8 mouse cellular contexts compared by ENCODE assay signal in the genomic region with DNA sequence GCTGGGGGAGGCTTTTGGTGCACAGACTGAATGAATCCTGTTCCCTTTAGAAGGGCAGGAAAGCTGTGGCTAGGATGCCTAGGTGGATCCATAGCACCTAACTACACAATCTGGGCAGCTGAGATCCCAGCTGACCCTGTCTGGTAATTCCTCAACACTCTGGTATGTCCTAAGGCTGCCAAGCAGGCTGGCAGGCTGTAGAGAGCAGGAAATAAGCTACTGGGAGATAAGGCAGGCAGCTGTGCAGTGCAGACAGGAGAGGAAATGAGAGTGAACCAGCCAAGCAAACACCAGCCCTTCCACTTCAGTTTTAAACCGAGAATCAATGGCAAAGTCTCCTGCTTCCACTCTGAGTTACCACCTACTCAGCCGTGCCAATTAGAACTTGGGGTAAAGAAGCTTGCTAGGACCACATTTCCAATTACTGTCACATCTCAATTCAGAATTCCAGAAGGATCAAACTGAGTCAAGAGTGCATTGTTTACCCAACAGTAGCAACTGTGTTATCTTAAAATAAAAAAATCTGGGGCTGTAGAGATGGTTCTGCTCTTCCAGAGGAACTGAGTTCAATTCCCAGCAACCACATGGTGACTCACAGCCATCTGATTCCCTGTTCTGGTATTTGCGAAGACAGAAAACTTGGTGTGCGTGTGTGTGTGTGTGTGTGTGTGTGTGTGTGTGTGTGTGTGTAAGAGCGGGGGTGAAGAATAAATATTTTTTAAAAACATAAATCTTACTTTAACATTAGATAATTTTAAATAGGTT.
DNase-seq lines count a peak whose midpoint lies in the region; ATAC-seq and TF ChIP-seq lines count a peak whose summit lies in the region.

No protein-coding gene starts in this region.

- peaks cover 1% of the 10 kb centered on the region for H3K36me3 ChIP-seq in hindbrain, embryonic 16.5 days (ENCODE audit: control insufficient read depth, insufficient read depth, low read length)
- peaks cover 3% of the 10 kb centered on the region; the same call in 1 of the 2 replicates for H3K36me3 ChIP-seq in limb, embryonic 11.5 days (ENCODE audit: control insufficient read depth, insufficient read depth, low read length)
- H3K36me3 ChIP-seq in myocyte (ENCODE audit: control insufficient read depth, insufficient read depth) = peaks cover 15% of the 10 kb centered on the region

- H3K4me1 ChIP-seq in hindbrain, embryonic 16.5 days (ENCODE audit: control insufficient read depth, insufficient read depth, low read depth, low read length) = peaks cover 9% of the 10 kb centered on the region
- H3K4me1 ChIP-seq in limb, embryonic 11.5 days (ENCODE audit: control insufficient read depth, insufficient read depth, low read length) = 0 out of 2 replicates have a peak, but pooled peaks cover 3% of the 10 kb centered on the region

- peak overlapping the region; percentile 55 for H3K27ac ChIP-seq in hindbrain, embryonic 16.5 days (ENCODE audit: low read depth, low read length)
- no peak overlapping the region for H3K27ac ChIP-seq in limb, embryonic 11.5 days (replicated peaks; ENCODE audit: low read depth, low read length)

- no peak overlapping the region for H3ac ChIP-seq in myocyte (ENCODE audit: control insufficient read depth, insufficient read length)

- intact Hi-C loops in left cerebral cortex, postnatal 14 days (cut with DNase I) = no loop called here

- no peak overlapping the region for H3K4me2 ChIP-seq in hindbrain, embryonic 16.5 days (ENCODE audit: low read length)
- H3K4me2 ChIP-seq in limb, embryonic 11.5 days (ENCODE audit: low read depth, severe bottlenecking) = no peak overlapping the region
- H3K4me2 ChIP-seq in myocyte (ENCODE audit: low read depth) = peak overlapping the region; percentile 85

- DNase-seq in left cerebral cortex, postnatal 14 days (ENCODE audit: low spot score in 2 of 2) = peak; percentile 24 to 25
- DNase-seq in left cerebral cortex, adult 8-10 months (ENCODE audit: low spot score in 2 of 2) = no peak
- DNase-seq in Muller cell, postnatal 12 days (ENCODE audit: inconsistent ontology term) = peak; percentile 92
- peak; percentile 59 for DNase-seq in gastrocnemius, adult 18-20 months (ENCODE audit: low spot score)
- peak; percentile 25 for DNase-seq in limb, embryonic 11.5 days (ENCODE audit: low spot score)
- no peak for DNase-seq in cerebellum, postnatal 4 days (ENCODE audit: low spot score in 2 of 2)

- H3K9ac ChIP-seq in hindbrain, embryonic 16.5 days (ENCODE audit: low read depth, low read length) = no peak overlapping the region
- no peak overlapping the region for H3K9ac ChIP-seq in limb, embryonic 11.5 days (ENCODE audit: low read length)

- peaks cover 58% of the 10 kb centered on the region for H3K79me2 ChIP-seq in myocyte (ENCODE audit: control insufficient read depth, insufficient read depth)

- H3K27me3 ChIP-seq in hindbrain, embryonic 16.5 days (replicated peaks; ENCODE audit: control insufficient read depth, insufficient read depth, low read length) = no peaks in the 10 kb centered on the region
- no peaks in the 10 kb centered on the region for H3K27me3 ChIP-seq in limb, embryonic 11.5 days (ENCODE audit: control insufficient read depth, insufficient read depth, low read length)
- no peaks in the 10 kb centered on the region for H3K27me3 ChIP-seq in myocyte (ENCODE audit: control insufficient read depth, insufficient read depth, insufficient read length)

- no peak overlapping the region for H3K4me3 ChIP-seq in hindbrain, embryonic 16.5 days (ENCODE audit: low read length)
- H3K4me3 ChIP-seq in limb, embryonic 11.5 days (ENCODE audit: low read depth, low read length) = no peak overlapping the region
- H3K4me3 ChIP-seq in myocyte = no peak overlapping the region

- ATAC-seq in hindbrain, embryonic 16.5 days = peak; percentile 71
- no peak for ATAC-seq in limb, embryonic 11.5 days (ENCODE audit: insufficient number of reproducible peaks, low FRiP score, low TSS enrichment, low read depth)

- no peaks in the 10 kb centered on the region for H3K9me3 ChIP-seq in hindbrain, embryonic 16.5 days (ENCODE audit: control insufficient read depth, low read length)
- H3K9me3 ChIP-seq in limb, embryonic 11.5 days (ENCODE audit: control insufficient read depth, low read length) = no peaks in the 10 kb centered on the region

- WGBS in hindbrain, embryonic 16.5 days = 73% methylated on average over 5 of the region's 5 CpGs
- WGBS in limb, embryonic 11.5 days = 69% methylated on average over 5 of the region's 5 CpGs

- TF ChIP-seq POLR2A in myocyte (IDR thresholded peaks at IDR 0.05; ENCODE audit: insufficient read length, low read depth) = no peak

TF ChIP-seq in myocyte, 11 proteins besides CTCF, POLR2A, EP300 and RAD21:
- no peak for TF ChIP-seq SRF (IDR thresholded peaks at IDR 0.05; ENCODE audit: control insufficient read depth, insufficient read length, low read depth)
- TF ChIP-seq MYOG (IDR thresholded peaks at IDR 0.05; ENCODE audit: control insufficient read depth in 1 of 3, insufficient read depth in 1 of 3, insufficient read length in 2 of 3, low read depth in 2 of 3) = peak; percentile 70 to 96 (median 94)
- TF ChIP-seq E2F4 (IDR thresholded peaks at IDR 0.05; ENCODE audit: insufficient read depth) = no peak
- no peak for TF ChIP-seq REST (IDR thresholded peaks at IDR 0.05; ENCODE audit: insufficient read depth, insufficient read length)
- peak; percentile 85 for TF ChIP-seq TCF3 (IDR thresholded peaks at IDR 0.05; ENCODE audit: insufficient read length, low read depth)
- TF ChIP-seq POLR2AphosphoS2 (IDR thresholded peaks at IDR 0.05; ENCODE audit: insufficient read length, low read depth) = no peak
- no peak for TF ChIP-seq USF1 (IDR thresholded peaks at IDR 0.05; ENCODE audit: low read depth)
- peak; percentile 78 for TF ChIP-seq TCF12 (IDR thresholded peaks at IDR 0.05; ENCODE audit: insufficient read depth, poor library complexity, severe bottlenecking)
- no peak for TF ChIP-seq MAX (IDR thresholded peaks at IDR 0.05; ENCODE audit: low read depth)
- peak; percentile 60 to 98 (median 95) for TF ChIP-seq MYOD1 (IDR thresholded peaks at IDR 0.05; ENCODE audit: control insufficient read depth in 1 of 3, insufficient read length in 2 of 3, low read depth in 2 of 3)
- no peak for TF ChIP-seq CEBPB (IDR thresholded peaks at IDR 0.05; ENCODE audit: insufficient read depth, poor library complexity, severe bottlenecking)

Comparison
In these comparisons a context has a peak if more than half of its experiments do, and no peak if none do; other contexts are left out.
1. DNase-seq: peak in left cerebral cortex, postnatal 14 days (2 of 2), Muller cell, postnatal 12 days (single experiment), gastrocnemius, adult 18-20 months (single experiment) and limb, embryonic 11.5 days (single experiment); none in left cerebral cortex, adult 8-10 months (0 of 2) and cerebellum, postnatal 4 days (0 of 2).